Mouse (Mus musculus) ZHBTc4 (cell line): ENCODE data around the gene Irak2.

Source experiments
- DNase-seq: peaks from one replicate; pipeline ENCODE4 v3.0.0-alpha.2; 2011; ENCODE audit warnings: low read depth, low spot score

Irak2 gene

GRCm38 (mm10) chr6:113639201-113639600, 934 bp downstream of the Irak2 start:
- no peak for DNase-seq

- no peak for DNase-seq
Measured at GRCm38 (mm10) chr6:113642605-113643004, 4.3 kb downstream of the Irak2 start.

GRCm38 (mm10) chr6:113643021-113643420, 4.8 kb downstream of the Irak2 start:
- no peak for DNase-seq

DNA sequence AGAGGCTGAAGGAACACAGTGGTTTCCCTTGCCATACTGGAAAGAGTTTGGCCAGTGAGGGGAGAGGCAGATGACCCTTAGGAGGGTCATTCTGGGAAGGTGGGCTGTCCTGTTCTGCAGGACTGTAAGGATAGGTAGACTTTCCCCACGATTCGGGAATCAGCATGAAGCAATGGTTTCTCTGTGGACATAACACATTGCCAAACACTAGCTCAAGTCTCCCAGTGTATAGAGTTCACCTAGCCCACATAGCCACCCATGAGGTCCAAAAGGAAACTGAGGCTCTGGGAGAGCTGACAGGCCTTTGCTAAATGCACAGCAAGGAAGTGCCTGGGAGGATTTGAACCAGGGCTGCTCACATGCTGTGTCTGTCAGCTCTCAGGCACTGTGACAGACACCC, 5.7 kb downstream of the Irak2 start:
- no peak for DNase-seq

- DNase-seq, result no peak
Measured at GRCm38 (mm10) chr6:113644808-113645207, 6.5 kb downstream of the Irak2 start.

DNA sequence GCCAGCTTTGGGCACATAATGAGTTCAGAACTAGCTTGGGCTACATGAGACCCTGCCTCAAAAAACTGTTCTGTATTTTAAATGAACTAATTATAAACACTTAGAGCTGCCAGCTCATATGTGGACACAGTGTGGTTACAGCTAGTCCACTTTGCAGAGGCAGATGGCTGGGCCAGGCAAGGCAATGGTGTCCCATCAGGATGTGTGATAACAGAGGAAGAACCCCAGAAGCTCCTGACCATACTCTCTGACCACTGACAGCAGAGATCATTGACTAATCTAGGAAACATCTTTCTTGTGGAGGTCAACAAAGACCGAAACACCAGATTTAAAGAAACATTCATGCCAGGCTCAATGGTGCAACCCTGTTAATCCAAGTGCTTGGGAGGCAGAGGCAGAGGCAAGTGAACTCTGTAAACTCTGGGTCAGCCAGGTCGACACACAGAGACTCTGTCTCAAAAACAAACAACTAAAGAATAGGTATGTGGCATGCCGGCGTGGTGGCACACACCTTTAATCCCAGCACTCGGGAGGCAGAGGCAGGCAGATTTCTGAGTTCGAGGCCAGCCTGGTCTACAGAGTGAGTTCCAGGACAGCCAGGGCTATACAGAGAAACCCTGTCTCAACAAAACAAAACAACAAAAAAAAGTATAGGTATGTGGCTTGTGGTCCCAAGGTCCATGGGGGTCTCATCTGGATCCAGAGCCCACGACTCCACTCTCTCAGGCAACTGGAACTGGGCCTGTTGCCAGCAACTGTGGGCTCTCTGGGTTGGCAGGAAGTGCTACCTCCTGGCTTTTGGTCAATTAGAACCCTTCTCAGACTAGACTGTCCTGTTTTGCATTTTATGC, 11.3 kb downstream of the Irak2 start:
- DNase-seq, result no peak

- no peak for DNase-seq
Measured at GRCm38 (mm10) chr6:113650197-113650640, 12.0 kb downstream of the Irak2 start.

DNA sequence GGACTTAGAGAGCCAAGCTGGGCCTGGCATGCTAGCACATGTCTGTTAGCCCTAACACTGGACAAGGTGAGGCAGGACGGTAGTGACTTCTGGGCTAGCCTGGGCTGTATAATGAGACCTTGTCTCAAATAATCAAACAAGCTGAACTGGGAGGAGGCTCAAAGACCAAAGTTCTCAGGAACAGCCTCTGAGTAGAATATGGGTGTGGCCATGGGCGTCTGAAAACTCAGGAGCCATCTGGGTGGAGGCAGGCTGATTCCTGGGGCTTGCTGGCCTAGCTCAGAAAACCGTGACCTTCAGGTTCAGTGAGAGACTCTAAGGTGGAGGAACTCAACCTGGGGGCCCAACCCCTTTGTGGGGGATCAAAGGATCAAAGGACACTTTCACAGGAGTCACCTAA, 13.4 kb downstream of the Irak2 start:
- DNase-seq, result peak; percentile 64

DNA sequence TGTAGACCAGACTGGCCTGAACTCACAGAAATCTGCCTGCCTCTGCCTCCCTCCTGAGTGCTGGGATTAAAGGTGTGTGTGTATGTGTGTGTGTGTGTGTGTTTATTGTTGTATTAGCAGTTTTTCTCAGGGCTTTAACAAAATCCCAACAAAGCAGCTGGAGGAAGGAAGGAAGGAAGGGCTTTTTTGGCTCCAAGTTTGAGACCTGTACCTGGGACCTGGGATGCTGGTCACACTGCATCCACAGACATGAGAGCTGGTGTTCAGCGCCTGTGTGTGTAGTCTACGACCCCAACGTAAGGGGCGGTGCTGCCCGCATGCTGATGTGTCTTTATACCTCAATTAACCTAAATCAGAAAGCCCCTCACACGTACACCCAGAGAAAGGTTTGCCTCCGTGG, 15.3 kb downstream of the Irak2 start:
- no peak for DNase-seq

DNA sequence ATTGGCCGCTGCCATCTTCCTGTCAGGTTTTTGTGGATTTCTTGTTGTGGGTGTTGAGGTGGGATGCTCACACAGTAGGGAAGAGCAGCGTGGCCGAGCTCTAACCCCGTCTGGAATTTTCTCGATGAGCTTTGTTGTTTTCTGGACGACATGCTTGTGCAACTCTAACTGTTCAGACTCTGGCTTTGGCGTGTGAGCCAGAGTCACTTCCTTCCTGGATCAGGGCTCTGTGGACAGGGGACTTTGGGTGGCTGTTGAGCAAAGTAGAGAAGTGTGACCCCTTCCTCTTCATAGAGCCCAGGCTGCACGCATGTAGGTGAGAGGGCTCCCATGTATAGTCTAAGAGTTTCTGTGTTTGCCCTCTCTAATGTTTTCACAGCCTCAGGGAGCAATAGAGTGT, 15.8 kb downstream of the Irak2 start:
- no peak for DNase-seq

DNA sequence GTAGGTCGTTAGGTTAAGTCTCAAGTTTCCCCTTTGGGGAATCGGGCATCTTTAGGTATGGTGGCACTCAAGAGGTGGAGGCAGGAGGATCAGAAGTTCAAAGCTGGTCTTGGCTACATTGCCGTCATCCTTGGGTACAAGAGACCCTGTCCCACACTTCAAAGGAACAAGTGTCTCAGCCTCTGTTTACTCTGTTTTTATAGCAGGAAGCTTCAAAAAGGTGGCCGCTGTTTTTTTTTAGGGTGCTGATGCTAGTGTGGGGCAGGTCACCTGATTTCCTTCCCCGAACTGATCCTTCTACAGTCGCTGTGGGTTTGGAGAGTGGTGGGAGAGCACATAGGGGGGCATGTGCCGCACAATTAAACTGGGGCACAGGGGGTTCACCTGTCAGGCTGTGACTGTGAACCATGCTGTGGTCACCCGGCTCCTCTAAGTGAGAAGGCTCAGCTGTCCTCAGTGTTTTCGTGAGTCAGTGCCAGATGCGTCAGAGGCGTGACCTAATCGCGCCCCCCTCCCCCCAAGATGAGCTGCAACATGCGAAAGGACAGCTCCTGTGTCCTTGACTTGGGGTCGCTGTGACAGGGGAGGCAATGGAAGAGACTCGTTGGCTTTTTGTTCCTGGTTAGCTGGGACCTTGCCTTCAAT, 16.6 kb downstream of the Irak2 start:
- DNase-seq, result no peak

- no peak for DNase-seq
Measured at GRCm38 (mm10) chr6:113655475-113655874, 17.2 kb downstream of the Irak2 start.

GRCm38 (mm10) chr6:113656847-113657246, 18.6 kb downstream of the Irak2 start:
- no peak for DNase-seq

GRCm38 (mm10) chr6:113658226-113658625, 20.0 kb downstream of the Irak2 start:
- peak; percentile 43 for DNase-seq

DNA sequence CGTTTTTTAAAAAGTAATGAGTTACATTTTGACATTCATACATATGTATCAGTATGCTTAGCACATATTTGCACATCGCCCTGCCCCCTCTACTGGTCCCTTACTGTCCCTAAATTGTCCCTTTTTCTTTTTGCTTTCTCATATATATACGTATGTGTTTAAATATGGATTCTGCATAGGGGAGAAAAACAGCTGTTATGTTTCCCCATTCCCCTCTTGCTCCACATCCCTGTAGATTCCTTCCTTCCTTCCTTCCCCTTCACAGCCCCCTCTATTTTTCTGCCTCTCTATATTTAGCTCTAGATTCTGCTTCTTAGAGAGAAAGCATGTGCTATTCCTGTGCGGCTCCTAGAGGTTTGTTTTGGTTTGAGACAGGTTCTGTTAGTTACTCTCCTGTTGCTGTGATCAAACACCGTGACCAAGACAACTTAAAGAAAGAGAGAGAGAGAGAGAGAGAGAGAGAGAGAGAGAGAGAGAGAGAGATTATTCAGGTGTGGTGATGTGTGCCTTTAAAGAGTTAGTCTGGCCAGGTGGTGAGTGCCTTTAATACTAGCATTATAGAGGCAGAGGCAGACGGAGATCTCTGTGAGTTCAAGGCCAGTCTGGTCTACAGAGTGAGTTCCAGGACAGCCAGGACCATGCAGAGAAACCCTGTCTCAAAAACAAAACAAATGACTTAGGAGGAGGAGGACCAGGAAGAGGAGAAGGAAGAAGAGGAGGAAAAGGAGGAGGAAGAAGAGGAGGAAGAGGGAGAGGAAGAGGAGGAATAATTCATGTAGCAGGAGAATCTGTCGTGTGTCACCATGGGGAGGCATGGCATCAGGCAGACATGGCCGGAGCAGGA, 21.6 kb downstream of the Irak2 start:
- no peak for DNase-seq

- peak; percentile 86 for DNase-seq
Measured at GRCm38 (mm10) chr6:113660492-113661352, 22.5 kb downstream of the Irak2 start.

GRCm38 (mm10) chr6:113661353-113662241, 23.3 kb downstream of the Irak2 start:
- DNase-seq, result peak; percentile 44

DNA sequence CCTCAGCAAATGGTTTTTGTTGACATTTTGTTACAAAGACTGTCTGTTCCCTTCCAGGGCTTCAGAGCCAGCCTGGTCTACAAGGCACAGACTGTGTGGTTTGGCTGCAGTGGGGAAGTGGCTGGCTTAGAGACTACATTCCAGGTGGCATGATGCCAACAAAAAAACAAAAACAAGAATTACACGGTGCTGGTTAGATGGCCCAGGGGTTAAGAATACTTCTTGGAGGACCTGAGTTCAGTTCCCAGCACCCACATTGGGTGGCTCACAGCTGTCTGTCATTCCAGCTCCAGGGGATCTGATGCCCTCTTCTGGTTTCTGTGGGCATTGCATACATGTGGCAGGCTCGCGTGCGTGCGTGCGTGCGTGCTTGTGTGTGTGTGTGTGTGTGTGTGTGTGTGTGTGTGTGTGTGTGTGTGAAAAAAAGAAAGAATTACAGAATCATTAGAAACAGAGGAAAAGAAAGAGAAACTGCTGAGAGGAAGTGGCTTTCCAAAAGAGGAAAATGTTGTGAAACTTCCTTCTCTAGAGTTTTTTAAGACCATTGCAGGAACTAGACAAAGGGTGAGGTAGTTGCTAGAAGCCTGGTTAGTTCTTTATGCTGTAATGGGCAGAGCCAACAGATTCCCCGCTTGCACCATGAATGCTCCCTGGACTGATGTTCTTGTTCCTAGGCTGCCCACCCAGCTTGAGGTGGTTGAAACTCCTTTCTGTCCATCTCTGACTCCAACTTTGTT, 24.9 kb downstream of the Irak2 start:
- peak; percentile 56 for DNase-seq

DNA sequence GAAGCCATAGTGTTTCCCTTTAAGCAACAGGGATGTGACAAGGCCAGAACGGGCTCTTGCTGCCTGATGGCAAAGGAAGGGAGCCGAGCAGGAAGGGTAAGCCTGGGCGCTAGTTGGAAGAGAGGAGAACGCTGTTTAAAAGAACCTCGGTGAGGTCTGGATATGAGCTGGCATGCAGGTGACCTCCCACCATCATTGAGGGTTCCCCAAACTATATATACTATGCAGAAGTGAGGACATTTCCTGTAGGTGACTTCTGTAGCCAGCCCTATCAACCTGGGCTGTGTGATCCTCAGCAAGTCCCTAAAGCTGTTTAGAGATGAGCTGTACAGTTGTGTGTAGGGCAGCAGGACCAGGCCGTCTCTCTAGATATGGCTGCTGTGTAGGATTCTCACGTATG, 26.0 kb downstream of the Irak2 start:
- no peak for DNase-seq
